Comparison of ENCODE assay signal across 25 mouse cellular contexts in genomic region chr16:46107431-46107830, GRCm38 (mm10). TPM values are rescaled to one million over a fixed set of nuclear protein-coding genes. Genes with fewer than 3 reads are reported as not detected.
DNase-seq lines count a peak whose midpoint lies in the region; ATAC-seq and TF ChIP-seq lines count a peak whose summit lies in the region.
"Had no signal": no experiment of that assay in that cellular context is flagged by ENCODE, and none has a peak within 500 bp of the region (broad histone marks: within the 10 kb centered on the region; RNA-seq: fewer than 3 reads in every experiment).

No protein-coding gene starts in this region.

- no peaks in the 10 kb centered on the region for H3K36me3 ChIP-seq in liver, postnatal 0 days (replicated peaks; ENCODE audit: insufficient read depth, low read length)
- no peaks in the 10 kb centered on the region for H3K36me3 ChIP-seq in hindbrain, embryonic 16.5 days (ENCODE audit: control insufficient read depth, insufficient read depth, low read length)
- H3K36me3 ChIP-seq: embryonic facial prominence, embryonic 13.5 days; heart, embryonic 13.5 days; hindbrain, embryonic 12.5 days had no signal

- DNase-seq in CD4-positive, CD25-positive, alpha-beta regulatory T cell, adult 2 months (ENCODE audit: low read depth, low spot score): peak; percentile 61
- DNase-seq in thymus, postnatal 14 days: peak; percentile 50
- no peak for DNase-seq in liver, postnatal 0 days
- DNase-seq: adrenal gland, adult 8-10 months; adrenal gland, postnatal 36 days; cerebellum, adult 9-10 months; cerebellum, postnatal 25 days; forebrain, postnatal 0 days; gastrocnemius, postnatal 36 days; heart, adult 11 months; heart, postnatal 4 days had no signal

- H3K27me3 ChIP-seq in liver, postnatal 0 days (ENCODE audit: insufficient read depth, low read length): no peaks in the 10 kb centered on the region
- H3K27me3 ChIP-seq in hindbrain, embryonic 16.5 days (replicated peaks; ENCODE audit: control insufficient read depth, insufficient read depth, low read length): no peaks in the 10 kb centered on the region
- H3K27me3 ChIP-seq: embryonic facial prominence, embryonic 13.5 days; forebrain, embryonic 13.5 days; heart, embryonic 13.5 days; hindbrain, embryonic 12.5 days had no signal

- H3K9ac ChIP-seq in liver, postnatal 0 days (replicated peaks): no peak overlapping the region
- H3K9ac ChIP-seq in hindbrain, embryonic 16.5 days (ENCODE audit: low read depth, low read length): no peak overlapping the region
- H3K9ac ChIP-seq: embryonic facial prominence, embryonic 13.5 days; forebrain, embryonic 13.5 days; forebrain, postnatal 0 days; heart, embryonic 13.5 days; hindbrain, embryonic 12.5 days had no signal

- H3K9me3 ChIP-seq in liver, postnatal 0 days (ENCODE audit: low read length): no peaks in the 10 kb centered on the region
- no peaks in the 10 kb centered on the region for H3K9me3 ChIP-seq in hindbrain, embryonic 16.5 days (ENCODE audit: control insufficient read depth, low read length)
- H3K9me3 ChIP-seq: embryonic facial prominence, embryonic 13.5 days; forebrain, embryonic 13.5 days; heart, embryonic 13.5 days; hindbrain, embryonic 12.5 days had no signal

- no peak for TF ChIP-seq EP300 in liver, postnatal 0 days (IDR thresholded peaks at IDR 0.05; ENCODE audit: low read depth)

- no peak for TF ChIP-seq CTCF in liver, postnatal 0 days (IDR thresholded peaks at IDR 0.05; ENCODE audit: low read depth)

- no peak overlapping the region for H3K27ac ChIP-seq in liver, postnatal 0 days (ENCODE audit: low read depth)
- H3K27ac ChIP-seq in hindbrain, embryonic 16.5 days (ENCODE audit: low read depth, low read length): no peak overlapping the region
- H3K27ac ChIP-seq: embryonic facial prominence, embryonic 13.5 days; forebrain, embryonic 13.5 days; heart, embryonic 13.5 days; hindbrain, embryonic 12.5 days; hindbrain, postnatal 0 days had no signal

- H3K4me3 ChIP-seq in liver, postnatal 0 days (ENCODE audit: low read depth, low read length): no peak overlapping the region
- no peak overlapping the region for H3K4me3 ChIP-seq in hindbrain, embryonic 16.5 days (ENCODE audit: low read length)
- H3K4me3 ChIP-seq: embryonic facial prominence, embryonic 13.5 days; forebrain, embryonic 13.5 days; heart, embryonic 13.5 days; hindbrain, embryonic 12.5 days had no signal

- peak; percentile 70 for ATAC-seq in activated CD4-positive, CD25-positive, alpha-beta regulatory T cell, adult 4 months
- ATAC-seq in megakaryocyte, adult 5-6 weeks (ENCODE audit: poor library complexity, severe bottlenecking): peak; percentile 40
- no peak for ATAC-seq in liver, postnatal 0 days
- ATAC-seq in frontal cortex, adult (ENCODE audit: low TSS enrichment): no peak
- no peak for ATAC-seq in hindbrain, embryonic 16.5 days
- ATAC-seq: forebrain, embryonic 13.5 days; forebrain, postnatal 0 days; hindbrain, postnatal 0 days; intestine, embryonic 16.5 days; Patski had no signal

- WGBS in liver, postnatal 0 days (ENCODE audit: insufficient replicate concordance): 38% methylated on average over 4 of the region's 4 CpGs
- WGBS in hindbrain, embryonic 16.5 days: 65% methylated on average over 4 of the region's 4 CpGs

- H3K4me2 ChIP-seq in liver, postnatal 0 days (ENCODE audit: low read depth, low read length): no peak overlapping the region
- H3K4me2 ChIP-seq in hindbrain, embryonic 16.5 days (ENCODE audit: low read length): no peak overlapping the region
- H3K4me2 ChIP-seq: embryonic facial prominence, embryonic 13.5 days; forebrain, embryonic 13.5 days; heart, embryonic 13.5 days; hindbrain, embryonic 12.5 days had no signal

- H3K4me1 ChIP-seq in liver, postnatal 0 days (ENCODE audit: insufficient read depth): no peaks in the 10 kb centered on the region
- no peaks in the 10 kb centered on the region for H3K4me1 ChIP-seq in hindbrain, embryonic 16.5 days (ENCODE audit: control insufficient read depth, insufficient read depth, low read depth, low read length)
- H3K4me1 ChIP-seq: embryonic facial prominence, embryonic 13.5 days; forebrain, embryonic 13.5 days; heart, embryonic 13.5 days; hindbrain, embryonic 12.5 days had no signal

RNA-seq across cellular contexts. Expression of gene Cd96, which starts 12.6 kb away (rescaled TPM):
- polyA plus RNA-seq in activated CD4-positive, CD25-positive, alpha-beta regulatory T cell, adult 4 months (2017; shearing (Covaris generic)): 100 to 1,000 TPM; 132 to 133 TPM
- 0.54 and 4.2 TPM in 2 replicates for total RNA-seq in megakaryocyte, adult 5-6 weeks (2015)
- 1.2 and 1.9 TPM in 2 replicates for total RNA-seq in megakaryocyte, adult 5-6 weeks (2017)
- polyA plus RNA-seq in liver, postnatal 0 days (2015; fragmentation: Nextera tagmentation; extraction: Ambion mirVana): 0.20 and 0.27 TPM in 2 replicates
- 0.06 TPM in 2 replicates for polyA plus RNA-seq in hindbrain, embryonic 16.5 days (2015; fragmentation: Nextera tagmentation; extraction: Ambion mirVana)
- total RNA-seq: adrenal gland, postnatal 36 days; gastrocnemius, adult 8-10 months; gastrocnemius, postnatal 36 days; heart, postnatal 4 days; hindbrain, postnatal 0 days; MEL had no signal
- polyA plus RNA-seq: embryonic facial prominence, embryonic 13.5 days; forebrain, embryonic 13.5 days; forebrain, postnatal 0 days; heart, postnatal 0 days; hindbrain, embryonic 12.5 days had no signal

RNA-seq across cellular contexts. Expression of gene Gm4737, which starts 47.4 kb away (rescaled TPM):
- 10 to 100 TPM in 1 of 2 experiments, 1 to 10 TPM in 1; 3.6 to 25.0 TPM for polyA plus RNA-seq in activated CD4-positive, CD25-positive, alpha-beta regulatory T cell, adult 4 months (2017; shearing (Covaris generic))
- total RNA-seq in megakaryocyte, adult 5-6 weeks (2015): 2.4 and 2.5 TPM in 2 replicates
- 3.2 and 3.6 TPM in 2 replicates for total RNA-seq in megakaryocyte, adult 5-6 weeks (2017)
- polyA plus RNA-seq in liver, postnatal 0 days (2015; fragmentation: Nextera tagmentation; extraction: Ambion mirVana): 10.3 and 13.0 TPM in 2 replicates
- polyA plus RNA-seq in hindbrain, embryonic 16.5 days (2015; fragmentation: Nextera tagmentation; extraction: Ambion mirVana): 2.0 and 4.1 TPM in 2 replicates

Comparison
In these comparisons a context has a peak if more than half of its experiments do, and no peak if none do; other contexts are left out.
1. ATAC-seq: peak in activated CD4-positive, CD25-positive, alpha-beta regulatory T cell, adult 4 months (single experiment) and megakaryocyte, adult 5-6 weeks (single experiment); none in liver, postnatal 0 days (single experiment), frontal cortex, adult (single experiment) and hindbrain, embryonic 16.5 days (single experiment).
2. RNA of gene Cd96, which starts 12.6 kb away (polyA plus RNA-seq): 132 to 133 TPM in activated CD4-positive, CD25-positive, alpha-beta regulatory T cell, adult 4 months; 0.20 to 0.27 TPM in liver, postnatal 0 days and 0.06 TPM in hindbrain, embryonic 16.5 days; every median in the first group is over 100 times any median in the second.